Mouse (Mus musculus) midbrain, embryonic 15.5 days (tissue): ENCODE measurements at regions not wholly inside any gene's neighbourhood (a gene's known extent, or its start where the extent isn't known, plus 50 kb on each side); places are given as distances from the start of the nearest gene placed in this dataset.
"Not testable (repeated sequence)": the region's sequence is repeated elsewhere in the genome, so short reads cannot be mapped to it uniquely, and the experiment has no call there.

ENCODE experiments used
- ATAC-seq: fragments of 200-750 bp; cut with Nextera tagmentation; replicated peaks from 2 replicates; pipeline ENCODE4 v1.8.0; 2017; ENCODE audit warnings: moderate TSS enrichment
- H3K27ac ChIP-seq: fragments of 300-500 bp; sonication (generic); 2 replicates; pipeline ENCODE4 v1.5.1; 2015; ENCODE audit warnings: mild to moderate bottlenecking, inconsistent platforms
- H3K27me3 ChIP-seq: fragments of 300-500 bp; sonication (generic); replicated peaks from 2 replicates; pipeline ENCODE4 v1.6.1; 2015; ENCODE audit warnings: inconsistent platforms
- H3K36me3 ChIP-seq: fragments of 300-500 bp; sonication (generic); replicated peaks from 2 replicates; pipeline ENCODE4 v1.6.1; 2015; ENCODE audit warnings: inconsistent platforms
- H3K4me1 ChIP-seq: fragments of 300-500 bp; sonication (generic); 2 replicates; pipeline ENCODE4 v1.6.1; 2015; ENCODE audit warnings: inconsistent platforms
- H3K4me2 ChIP-seq: fragments of 300-500 bp; sonication (generic); 2 replicates; pipeline ENCODE4 v1.6.1; 2015; ENCODE audit warnings: inconsistent platforms, mild to moderate bottlenecking, moderate library complexity
- H3K4me3 ChIP-seq: fragments of 300-500 bp; sonication (generic); 2 replicates; pipeline ENCODE4 v1.5.1; 2015; ENCODE audit warnings: mild to moderate bottlenecking, inconsistent platforms
- H3K9ac ChIP-seq: fragments of 300-500 bp; sonication (generic); 2 replicates; pipeline ENCODE4 v1.6.1; 2015; ENCODE audit warnings: mild to moderate bottlenecking, inconsistent platforms
- H3K9me3 ChIP-seq: fragments of 300-500 bp; sonication (generic); 2 replicates; pipeline ENCODE4 v1.6.1; 2016; ENCODE audit warnings: inconsistent platforms
- WGBS: fragments of 180-500 bp; shearing (Covaris S2); methylation state at CpG from one replicate; pipeline ENCODE4 v1.1.7; 2015; ENCODE audit warnings: mixed read lengths; 5-methylcytosine and 5-hydroxymethylcytosine counted together

- 80% methylated on average over 4 of the region's 4 CpGs for WGBS
- H3K9me3 ChIP-seq: no peaks in the 10 kb centered on the region
- no peak overlapping the region for H3K27ac ChIP-seq
- no peaks in the 10 kb centered on the region for H3K36me3 ChIP-seq
- H3K4me2 ChIP-seq: no peak overlapping the region
- H3K27me3 ChIP-seq: no peaks in the 10 kb centered on the region
- no peaks in the 10 kb centered on the region for H3K4me1 ChIP-seq
- no peak for ATAC-seq
- no peak overlapping the region for H3K4me3 ChIP-seq
- H3K9ac ChIP-seq: no peak overlapping the region
Observed at GRCm38 (mm10) chr9:84461441-84461840, 536.5 kb downstream of the Bckdhb start.

- H3K36me3 ChIP-seq: no peaks in the 10 kb centered on the region
- no peak for ATAC-seq
- H3K9ac ChIP-seq: no peak overlapping the region
- H3K4me1 ChIP-seq: no peaks in the 10 kb centered on the region
- no peaks in the 10 kb centered on the region for H3K27me3 ChIP-seq
- H3K27ac ChIP-seq: no peak overlapping the region
- no peaks in the 10 kb centered on the region for H3K9me3 ChIP-seq
- no peak overlapping the region for H3K4me3 ChIP-seq
- H3K4me2 ChIP-seq: no peak overlapping the region
- 12% methylated on average over 3 of the region's 3 CpGs for WGBS
Observed at GRCm38 (mm10) chr9:84466741-84467140, 541.8 kb downstream of the Bckdhb start.

DNA sequence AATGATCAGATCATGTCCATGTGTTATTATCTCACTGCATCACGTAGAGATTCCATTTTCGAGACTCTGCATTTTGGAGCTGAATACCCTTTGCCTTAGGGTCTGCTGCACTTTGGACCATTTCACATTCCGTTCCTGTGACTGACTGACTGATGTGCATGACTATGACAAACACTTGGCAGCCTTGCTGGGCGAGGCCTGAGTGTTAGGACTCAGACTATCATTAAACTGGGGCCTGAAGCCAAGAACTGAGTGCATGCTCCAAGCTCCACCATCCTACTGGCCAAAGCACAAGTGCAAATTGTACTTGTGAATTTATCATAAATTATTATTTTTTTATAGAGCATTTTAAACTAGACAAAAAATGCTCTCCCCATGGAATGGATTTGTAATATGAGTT lies 547.8 kb downstream of the Bckdhb start:
- H3K9me3 ChIP-seq: no peaks in the 10 kb centered on the region
- H3K4me2 ChIP-seq: no peak overlapping the region
- WGBS: 84% methylated on average over 4 of the region's 4 CpGs
- H3K27ac ChIP-seq: no peak overlapping the region
- H3K4me1 ChIP-seq: no peaks in the 10 kb centered on the region
- no peaks in the 10 kb centered on the region for H3K36me3 ChIP-seq
- no peak overlapping the region for H3K4me3 ChIP-seq
- no peak for ATAC-seq
- H3K9ac ChIP-seq: no peak overlapping the region
- no peaks in the 10 kb centered on the region for H3K27me3 ChIP-seq

GRCm38 (mm10) chr9:84475906-84476305 lies 551.0 kb downstream of the Bckdhb start:
- H3K27ac ChIP-seq: no peak overlapping the region
- no peak overlapping the region for H3K4me3 ChIP-seq
- H3K9ac ChIP-seq: no peak overlapping the region
- no peak overlapping the region for H3K4me2 ChIP-seq
- ATAC-seq: no peak
- H3K4me1 ChIP-seq: no peaks in the 10 kb centered on the region
- 58% methylated on average over 1 of the region's 1 CpGs for WGBS
- no peaks in the 10 kb centered on the region for H3K36me3 ChIP-seq
- H3K27me3 ChIP-seq: no peaks in the 10 kb centered on the region
- no peaks in the 10 kb centered on the region for H3K9me3 ChIP-seq

DNA sequence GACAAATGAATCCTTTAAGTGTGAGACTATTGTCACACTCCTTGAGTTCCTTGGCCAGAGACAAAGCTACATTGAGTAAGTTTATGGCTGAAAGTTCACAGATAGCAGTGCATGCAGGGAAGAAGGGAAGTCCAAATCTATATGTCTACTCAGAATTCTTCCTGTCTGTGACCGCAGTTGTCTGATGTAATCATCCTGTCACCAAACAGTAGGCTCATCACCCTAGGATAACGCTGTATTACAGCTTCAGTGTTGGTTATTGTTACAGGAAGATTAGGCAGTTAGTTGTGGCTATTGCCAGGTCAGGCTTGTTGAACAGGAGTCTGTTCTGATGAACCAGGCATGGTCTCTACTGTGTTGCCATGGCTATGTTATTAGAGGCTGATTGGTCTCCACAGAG lies 574.6 kb downstream of the Bckdhb start:
- ATAC-seq: no peak
- 91% methylated on average over 2 of the region's 2 CpGs for WGBS
- H3K4me2 ChIP-seq: no peak overlapping the region
- H3K9me3 ChIP-seq: no peaks in the 10 kb centered on the region
- no peak overlapping the region for H3K9ac ChIP-seq
- H3K4me1 ChIP-seq: no peaks in the 10 kb centered on the region
- H3K27ac ChIP-seq: no peak overlapping the region
- H3K4me3 ChIP-seq: no peak overlapping the region
- H3K36me3 ChIP-seq: no peaks in the 10 kb centered on the region
- H3K27me3 ChIP-seq: no peaks in the 10 kb centered on the region

- not testable (repeated sequence) for ATAC-seq, H3K27me3 ChIP-seq
Observed at GRCm38 (mm10) chr9:84502981-84503380, 578.0 kb downstream of the Bckdhb start.

GRCm38 (mm10) chr9:84517064-84517463 lies 592.1 kb downstream of the Bckdhb start:
- no peaks in the 10 kb centered on the region for H3K9me3 ChIP-seq
- no peaks in the 10 kb centered on the region for H3K36me3 ChIP-seq
- H3K9ac ChIP-seq: no peak overlapping the region
- H3K27me3 ChIP-seq: no peaks in the 10 kb centered on the region
- no peaks in the 10 kb centered on the region for H3K4me1 ChIP-seq
- 89% methylated on average over 3 of the region's 3 CpGs for WGBS
- ATAC-seq: no peak
- no peak overlapping the region for H3K4me2 ChIP-seq
- H3K4me3 ChIP-seq: no peak overlapping the region
- no peak overlapping the region for H3K27ac ChIP-seq

More at GRCm38 (mm10) chr9:84502981-84503380, 578.0 kb downstream of the Bckdhb start:
- H3K4me2 ChIP-seq, H3K9ac ChIP-seq, H3K4me1 ChIP-seq, H3K27ac ChIP-seq, H3K4me3 ChIP-seq, H3K36me3 ChIP-seq, H3K9me3 ChIP-seq: not testable (repeated sequence)

- H3K9me3 ChIP-seq: no peaks in the 10 kb centered on the region
- H3K4me2 ChIP-seq: no peak overlapping the region
- no peaks in the 10 kb centered on the region for H3K36me3 ChIP-seq
- 83% methylated on average over 2 of the region's 2 CpGs for WGBS
- no peaks in the 10 kb centered on the region for H3K27me3 ChIP-seq
- ATAC-seq: no peak
- H3K4me1 ChIP-seq: no peaks in the 10 kb centered on the region
- H3K4me3 ChIP-seq: no peak overlapping the region
- no peak overlapping the region for H3K9ac ChIP-seq
- no peak overlapping the region for H3K27ac ChIP-seq
Observed at GRCm38 (mm10) chr9:84545431-84545830, 620.5 kb downstream of the Bckdhb start.

GRCm38 (mm10) chr9:84548012-84548660 lies 623.2 kb downstream of the Bckdhb start:
- Histone ChIP-seq H3K9me3 (no peaks in the 10 kb centered on the region), H3K27me3 (no peaks in the 10 kb centered on the region), H3K4me3 (no peak overlapping the region), H3K27ac (no peak overlapping the region), H3K4me1 (no peaks in the 10 kb centered on the region), H3K4me2 (no peak overlapping the region), H3K9ac (no peak overlapping the region), H3K36me3 (no peaks in the 10 kb centered on the region)
- WGBS: 84% methylated on average over 6 of the region's 6 CpGs
- no peak for ATAC-seq

DNA sequence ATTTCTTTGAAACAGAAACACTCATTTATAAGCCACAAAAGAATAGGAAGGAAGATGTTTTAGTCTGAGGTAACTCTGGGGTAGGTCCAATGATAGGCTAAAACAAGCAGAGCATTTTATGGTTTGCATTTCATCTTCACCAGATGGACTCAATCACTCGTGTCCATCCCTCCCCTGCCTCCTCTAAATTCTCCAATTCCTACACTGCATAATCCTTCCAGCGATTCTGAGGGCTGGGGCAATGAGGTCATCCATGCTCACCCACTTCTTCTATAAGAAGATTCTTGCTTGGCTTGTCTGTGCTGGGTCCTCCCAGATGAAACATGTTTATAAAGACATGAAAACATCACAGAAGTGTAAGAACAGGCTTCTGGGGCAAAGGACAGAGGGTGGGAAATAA lies 630.3 kb downstream of the Bckdhb start:
- Histone ChIP-seq H3K27me3 (no peaks in the 10 kb centered on the region), H3K27ac (no peak overlapping the region), H3K9me3 (no peaks in the 10 kb centered on the region), H3K36me3 (no peaks in the 10 kb centered on the region), H3K4me3 (no peak overlapping the region), H3K9ac (no peak overlapping the region), H3K4me1 (no peaks in the 10 kb centered on the region), H3K4me2 (no peak overlapping the region)
- ATAC-seq: no peak
- 33% methylated on average over 2 of the region's 2 CpGs for WGBS

- Histone ChIP-seq H3K9ac (no peak overlapping the region), H3K4me3 (no peak overlapping the region), H3K4me1 (no peaks in the 10 kb centered on the region), H3K27ac (no peak overlapping the region), H3K27me3 (no peaks in the 10 kb centered on the region), H3K4me2 (no peak overlapping the region), H3K9me3 (no peaks in the 10 kb centered on the region), H3K36me3 (no peaks in the 10 kb centered on the region)
- WGBS: 49% methylated on average over 11 of the region's 11 CpGs
- ATAC-seq: peak; percentile 71
Observed at GRCm38 (mm10) chr9:84556261-84556844, 631.4 kb downstream of the Bckdhb start.

GRCm38 (mm10) chr9:84558346-84558745 lies 633.4 kb downstream of the Bckdhb start:
- H3K36me3 ChIP-seq: no peaks in the 10 kb centered on the region
- no peak overlapping the region for H3K4me3 ChIP-seq
- ATAC-seq: no peak
- 94% methylated on average over 1 of the region's 1 CpGs for WGBS
- no peak overlapping the region for H3K4me2 ChIP-seq
- no peak overlapping the region for H3K9ac ChIP-seq
- no peaks in the 10 kb centered on the region for H3K4me1 ChIP-seq
- no peaks in the 10 kb centered on the region for H3K9me3 ChIP-seq
- no peak overlapping the region for H3K27ac ChIP-seq
- no peaks in the 10 kb centered on the region for H3K27me3 ChIP-seq

- H3K4me1 ChIP-seq: no peaks in the 10 kb centered on the region
- no peak for ATAC-seq
- no peaks in the 10 kb centered on the region for H3K9me3 ChIP-seq
- no peaks in the 10 kb centered on the region for H3K27me3 ChIP-seq
- no peak overlapping the region for H3K27ac ChIP-seq
- no peak overlapping the region for H3K9ac ChIP-seq
- 70% methylated on average over 3 of the region's 3 CpGs for WGBS
- H3K4me3 ChIP-seq: no peak overlapping the region
- no peak overlapping the region for H3K4me2 ChIP-seq
- H3K36me3 ChIP-seq: no peaks in the 10 kb centered on the region
Observed at GRCm38 (mm10) chr9:84569533-84569932, 644.6 kb downstream of the Bckdhb start.
